Mouse (Mus musculus): ENCODE measurements around the gene Pih1h3b.
A peak's percentile ranks its signal among the peaks of the same experiment; 100 is the strongest.

Pih1h3b gene

GRCm38 (mm10) chrX:140062135-140062975 lies at the start of gene Pih1h3b, which contains the start of gene Nup62cl:
TSS of gene Pih1h3b (plus strand) at chrX:140062879.
TSS of gene Nup62cl (minus strand) at chrX:140062712.
- DNase-seq (ENCODE audit: low spot score in 2 of 2): peak in 1 of 2 experiments; percentile 2

DNA sequence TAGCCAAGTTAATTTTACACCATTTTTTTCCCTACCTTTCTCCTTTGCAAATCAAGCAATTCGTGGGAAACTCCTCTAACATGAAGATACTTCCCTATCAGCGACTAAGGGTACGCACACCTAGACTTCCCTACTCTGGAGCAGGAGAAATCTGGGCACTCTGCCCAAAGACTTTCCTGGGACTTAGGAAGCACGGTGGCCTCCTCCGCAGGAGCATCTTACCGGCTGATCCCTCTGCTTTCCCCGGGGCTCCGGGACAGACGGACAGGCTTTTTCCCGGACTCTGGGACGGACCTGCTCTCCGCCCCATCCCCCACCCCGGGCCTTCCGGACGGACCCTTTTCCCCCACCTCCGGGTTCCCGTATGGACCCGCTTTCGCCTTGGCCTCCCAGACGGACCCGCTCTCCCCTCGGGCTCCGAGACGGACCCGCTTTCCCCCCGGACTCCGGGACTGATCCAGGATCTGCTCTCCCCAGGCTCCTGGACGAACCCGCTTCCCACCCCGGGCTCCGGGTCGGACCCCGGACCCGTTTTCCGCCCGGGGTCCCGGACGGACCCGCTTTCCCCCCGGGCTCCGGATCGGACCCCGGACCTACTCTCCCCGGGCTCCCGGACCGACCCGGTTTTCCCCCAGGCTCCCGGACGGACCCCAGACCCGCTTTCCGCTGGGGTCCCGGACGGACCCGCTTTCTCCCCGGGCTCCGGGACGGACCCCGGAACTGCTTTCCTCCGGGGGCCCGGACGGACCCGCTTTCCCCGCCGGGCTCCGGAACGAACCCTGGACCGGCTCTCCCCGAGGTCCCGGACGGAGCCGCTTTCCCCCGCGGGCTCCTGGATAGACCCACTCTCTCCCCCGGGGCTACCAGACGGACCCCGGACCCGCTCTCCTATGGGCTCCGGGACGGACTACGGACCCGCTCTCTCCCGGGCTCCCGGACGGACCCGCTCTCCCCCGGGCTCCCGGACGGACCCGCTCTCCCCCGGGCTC lies 1.5 kb upstream of the Pih1h3b start:
- peak in 1 of 2 experiments; percentile 0 for DNase-seq (ENCODE audit: low spot score in 2 of 2)

DNA sequence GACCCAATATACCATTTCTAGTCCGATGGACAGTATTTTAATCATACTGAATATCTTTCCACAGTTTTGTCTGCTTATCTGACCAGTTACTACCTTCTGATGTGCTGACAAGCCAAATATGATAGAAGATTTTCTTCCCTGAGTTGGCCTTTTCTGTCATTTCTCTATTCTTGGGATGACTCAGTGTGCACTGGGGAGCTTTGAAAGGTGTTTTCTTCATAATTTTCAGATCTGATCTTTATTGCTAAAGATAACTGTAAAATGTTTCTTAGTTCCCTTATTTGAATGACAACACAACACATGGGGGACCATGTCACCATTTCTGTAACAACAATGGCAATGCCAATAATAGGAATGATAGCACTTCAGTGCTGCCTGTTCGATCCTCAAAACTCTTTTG lies 19.9 kb downstream of the Pih1h3b start:
- no peak for DNase-seq (ENCODE audit: low spot score in 2 of 2)

DNA sequence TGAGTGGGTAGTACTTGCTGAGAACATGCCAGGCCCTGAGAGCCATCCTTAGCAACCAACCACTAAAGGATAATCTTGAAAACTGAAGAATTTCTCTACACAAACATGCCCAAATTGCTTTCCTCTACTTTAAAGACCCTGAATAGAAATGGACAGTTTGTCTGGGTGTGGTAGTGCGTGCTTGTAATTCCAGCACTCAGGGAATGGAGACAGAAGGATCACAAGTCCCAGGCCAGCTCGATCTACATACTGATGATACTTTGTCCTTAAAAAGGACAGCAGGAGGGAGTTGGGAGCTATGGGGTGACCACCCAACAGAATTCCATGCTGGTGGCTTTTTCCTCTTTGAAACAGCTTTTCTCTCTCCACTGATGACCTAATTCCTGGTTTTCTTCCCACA lies 31.4 kb downstream of the Pih1h3b start:
- no peak for DNase-seq (ENCODE audit: low spot score in 2 of 2)
